In genomic region chr11:105369526-105370386, GRCm38 (mm10) we compare ENCODE assay signal across 17 mouse cellular contexts.
"Had no signal": no experiment of that assay in that cellular context is flagged by ENCODE, and none has a peak within 500 bp of the region (broad histone marks: within the 10 kb centered on the region; RNA-seq: fewer than 3 reads in every experiment).

No protein-coding gene starts in this region.

- H3K36me3 ChIP-seq: limb, embryonic 12.5 days; liver, embryonic 13.5 days; lung, embryonic 15.5 days; midbrain, embryonic 15.5 days; neural tube, embryonic 12.5 days had no signal

- H3K27ac ChIP-seq: layer of hippocampus, adult 2 months; limb, embryonic 12.5 days; lung, embryonic 15.5 days; macrophage; midbrain, embryonic 15.5 days; neural tube, embryonic 12.5 days had no signal

- H3K4me2 ChIP-seq: limb, embryonic 12.5 days; liver, embryonic 13.5 days; lung, embryonic 15.5 days; midbrain, embryonic 11.5 days; midbrain, embryonic 15.5 days; neural tube, embryonic 12.5 days had no signal

- H3K4me3 ChIP-seq: layer of hippocampus, adult 2 months; limb, embryonic 12.5 days; liver, embryonic 13.5 days; lung, embryonic 15.5 days; megakaryocyte, embryonic 14.5 days; midbrain, embryonic 15.5 days; neural tube, embryonic 12.5 days had no signal

- H3K27me3 ChIP-seq: lung, embryonic 15.5 days; megakaryocyte, embryonic 14.5 days; midbrain, embryonic 15.5 days; neural tube, embryonic 12.5 days had no signal

- H3K9ac ChIP-seq: limb, embryonic 12.5 days; liver, embryonic 13.5 days; liver, postnatal 0 days; lung, embryonic 15.5 days; midbrain, embryonic 15.5 days; neural tube, embryonic 12.5 days had no signal

- ATAC-seq: liver, postnatal 0 days; midbrain, embryonic 15.5 days had no signal

- DNase-seq: liver; liver, embryonic 13.5 days; liver, postnatal 0 days; lung, postnatal 14 days; retina, postnatal 1 day; right cerebral cortex, postnatal 4 days; spleen, adult 18-20 months; thymus, adult 2 months; thymus, postnatal 25 days had no signal

- H3K9me3 ChIP-seq: limb, embryonic 12.5 days; liver, embryonic 13.5 days; lung, embryonic 15.5 days; megakaryocyte, embryonic 14.5 days; midbrain, embryonic 15.5 days; neural tube, embryonic 12.5 days had no signal
